Comparison of ENCODE assay signal across 8 mouse cellular contexts in genomic region chr3:88449395-88450023, GRCm38 (mm10). TPM values are rescaled to one million over a fixed set of nuclear protein-coding genes. Genes with fewer than 3 reads are reported as not detected.
DNase-seq lines count a peak whose midpoint lies in the region; TF ChIP-seq lines count a peak whose summit lies in the region.

No protein-coding gene starts in this region.

- peak overlapping the region; percentile 50 for H3K4me3 ChIP-seq in midbrain, embryonic 10.5 days
- no peak overlapping the region for H3K4me3 ChIP-seq in kidney, adult 2 months (ENCODE audit: insufficient read depth, low read depth, low read length)

- peaks cover 21% of the 10 kb centered on the region for H3K4me1 ChIP-seq in midbrain, embryonic 10.5 days
- H3K4me1 ChIP-seq in kidney, adult 2 months (ENCODE audit: control insufficient read depth, insufficient read depth, low read length) = peaks cover 15% of the 10 kb centered on the region; the same call in 1 of the 2 replicates

- H3K36me3 ChIP-seq in midbrain, embryonic 10.5 days = peaks cover 4% of the 10 kb centered on the region; the same call in 1 of the 2 replicates
- peaks cover 1% of the 10 kb centered on the region; the same call in 1 of the 2 replicates for H3K36me3 ChIP-seq in kidney, adult 2 months (ENCODE audit: control insufficient read depth, insufficient read depth, low read length)

- DNase-seq in ovary, postnatal 36 days (ENCODE audit: low spot score) = peak; percentile 43
- DNase-seq in ovary, postnatal 10 days (ENCODE audit: low spot score) = no peak
- peak; percentile 41 for DNase-seq in embryo, embryonic 11.5 days (ENCODE audit: low read depth, low spot score)
- peak; percentile 45 to 53 for DNase-seq in heart, postnatal 10 days
- DNase-seq in midbrain, embryonic 10.5 days (ENCODE audit: low spot score) = peak; percentile 72
- DNase-seq in thymus, postnatal 10 days (ENCODE audit: low spot score in 2 of 2) = no peak
- no peak for DNase-seq in layer of hippocampus, adult 9-10 months (ENCODE audit: low spot score)
- no peak for DNase-seq in kidney, adult 2 months

- peaks cover 57% of the 10 kb centered on the region for H3K27me3 ChIP-seq in midbrain, embryonic 10.5 days (ENCODE audit: low read depth, poor library complexity, severe bottlenecking)
- no peaks in the 10 kb centered on the region for H3K27me3 ChIP-seq in kidney, adult 2 months (replicated peaks; ENCODE audit: control insufficient read depth, insufficient read depth, low read length)

- TF ChIP-seq CTCF in kidney, adult 2 months (conservative IDR thresholded peaks at IDR 0.05; ENCODE audit: insufficient read depth, insufficient read length, low read depth, low read length) = no peak

- H3K9me3 ChIP-seq in midbrain, embryonic 10.5 days (replicated peaks) = no peaks in the 10 kb centered on the region

- H3K27ac ChIP-seq in midbrain, embryonic 10.5 days (replicated peaks) = peak overlapping the region; percentile 84
- no peak overlapping the region for H3K27ac ChIP-seq in kidney, adult 2 months (ENCODE audit: insufficient read depth, low read depth, low read length)

- 4% methylated on average over 21 of the region's 21 CpGs for WGBS in midbrain, embryonic 10.5 days
- 46% methylated on average over 21 of the region's 21 CpGs for WGBS in kidney, adult 2 months

- TF ChIP-seq POLR2A in kidney, adult 2 months (IDR thresholded peaks at IDR 0.05; ENCODE audit: low read depth, low read length) = no peak

- intact Hi-C loops in heart, postnatal 10 days (cut with DNase I) = no loop called here

RNA-seq across cellular contexts. Expression of gene Sema4a, which starts 11.5 kb away (rescaled TPM):
- 1 to 10 TPM; 1.8 to 1.9 TPM for total RNA-seq in heart, postnatal 10 days (2021)
- polyA plus RNA-seq in midbrain, embryonic 10.5 days (2016; fragmentation: Nextera tagmentation; extraction: Ambion mirVana) = 4.9 and 10.5 TPM in 2 replicates
- polyA plus RNA-seq in kidney, adult 2 months (2012; rRNA removed) = 176 and 197 TPM in 2 replicates

RNA-seq across cellular contexts. Expression of gene Slc25a44, which starts 24.6 kb away (rescaled TPM):
- 10 to 100 TPM; 15.2 to 16.3 TPM for total RNA-seq in heart, postnatal 10 days (2021)
- polyA plus RNA-seq in midbrain, embryonic 10.5 days (2016; fragmentation: Nextera tagmentation; extraction: Ambion mirVana) = 18.7 and 20.0 TPM in 2 replicates
- 38.3 and 42.7 TPM in 2 replicates for polyA plus RNA-seq in kidney, adult 2 months (2012; rRNA removed)

RNA-seq across cellular contexts. Expression of gene Pmf1, which starts 39.4 kb away (rescaled TPM):
- 10 to 100 TPM; 43.4 to 49.5 TPM for total RNA-seq in heart, postnatal 10 days (2021)
- 162 and 174 TPM in 2 replicates for polyA plus RNA-seq in midbrain, embryonic 10.5 days (2016; fragmentation: Nextera tagmentation; extraction: Ambion mirVana)
- 33.9 and 34.4 TPM in 2 replicates for polyA plus RNA-seq in kidney, adult 2 months (2012; rRNA removed)

Comparison
In these comparisons a context has a peak if more than half of its experiments do, and no peak if none do; other contexts are left out.
1. DNase-seq: peak in ovary, postnatal 36 days (single experiment), embryo, embryonic 11.5 days (single experiment), heart, postnatal 10 days (2 of 2) and midbrain, embryonic 10.5 days (single experiment); none in ovary, postnatal 10 days (single experiment), thymus, postnatal 10 days (0 of 2), layer of hippocampus, adult 9-10 months (single experiment) and kidney, adult 2 months (single experiment).
2. RNA of gene Sema4a, which starts 11.5 kb away (polyA plus RNA-seq): 176 to 197 TPM in kidney, adult 2 months; 4.9 to 10.5 TPM in midbrain, embryonic 10.5 days; every median in the first group is over 10 times any median in the second.